Mouse (Mus musculus) bone marrow macrophage, adult 2 months (primary cell): ENCODE results near the gene Pls1. TPM values are rescaled to one million over a fixed set of nuclear protein-coding genes. Genes with fewer than 3 reads are reported as not detected.

Experiments used
- H3K27ac ChIP-seq: 2 replicates; pipeline ENCODE4 v1.5.1; 2012; ENCODE audit warnings: low read depth, low read length; ENCODE audit not compliant: insufficient read depth
- H3K4me1 ChIP-seq: 2 replicates; pipeline ENCODE4 v1.6.1; 2012; ENCODE audit warnings: low read length; ENCODE audit not compliant: control insufficient read depth, insufficient read depth
- H3K4me3 ChIP-seq: 2 replicates; pipeline ENCODE4 v1.5.1; 2012; ENCODE audit warnings: mild to moderate bottlenecking, low read length, moderate library complexity; ENCODE audit not compliant: insufficient read depth
- CTCF ChIP-seq: IDR thresholded peaks from 2 replicates; pipeline ENCODE4 v1.5.1; 2012; ENCODE audit warnings: low read depth, mild to moderate bottlenecking, low read length, moderate library complexity
- POLR2A ChIP-seq: IDR thresholded peaks from 2 replicates; pipeline ENCODE4 v1.6.1; 2012; ENCODE audit warnings: mild to moderate bottlenecking, low read depth, low read length, borderline replicate concordance
- polyA plus RNA-seq: library from polyadenylated mRNA; stranded (reverse); fragments of >200 nt; gene quantifications from 2 replicates; pipeline ENCODE4 v1.2.4, GENCODE M21; 2012; ENCODE audit not compliant: missing spikeins, insufficient read depth, insufficient read length

Gene Pls1
- polyA plus RNA-seq, 1 experiment, result not detected

DNA sequence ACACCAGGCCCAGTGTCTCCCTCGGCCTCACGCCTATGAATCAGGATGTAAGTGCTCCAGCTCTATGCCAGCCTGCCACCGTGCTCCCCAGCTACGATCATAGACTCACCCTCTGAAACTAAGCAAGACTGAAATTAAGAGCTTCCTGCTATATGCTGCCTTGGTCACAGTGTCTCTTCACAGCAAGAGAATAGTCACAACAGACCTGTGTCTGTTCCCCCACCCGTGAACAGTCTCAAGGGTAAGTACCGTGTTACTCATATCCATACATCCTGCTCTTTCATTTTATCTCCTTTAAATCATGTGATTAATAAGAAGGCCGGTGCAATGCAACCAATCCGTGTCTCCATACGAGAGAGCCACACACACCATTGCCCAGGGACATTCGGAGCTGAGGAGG is 9.4 kb downstream of the Pls1 start:
- H3K27ac ChIP-seq, result no peak overlapping the region
- TF ChIP-seq CTCF, result no peak
- TF ChIP-seq POLR2A, result no peak
- H3K4me3 ChIP-seq, result no peak overlapping the region
- H3K4me1 ChIP-seq, result no peaks in the 10 kb centered on the region

DNA sequence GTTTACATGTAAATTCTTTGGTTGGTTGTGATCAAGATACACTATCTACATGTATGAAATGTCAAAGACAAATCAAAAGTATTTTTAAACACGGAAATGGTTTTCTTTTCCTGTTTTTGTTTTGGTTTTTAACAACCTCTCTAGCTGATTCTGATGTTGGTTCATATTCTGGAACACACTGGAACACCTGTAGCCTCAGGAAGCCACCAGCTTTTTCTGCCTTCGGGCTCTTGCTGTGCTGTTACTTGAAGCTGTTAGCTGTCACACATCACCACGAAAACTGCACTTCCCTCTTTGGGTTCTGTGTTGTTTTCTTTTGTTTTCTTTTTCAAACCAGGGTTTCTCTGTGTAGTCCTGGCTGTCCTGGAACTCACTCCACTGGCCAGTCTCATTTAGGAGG is 10.3 kb downstream of the Pls1 start:
- TF ChIP-seq CTCF (no peak), POLR2A (no peak)
- Histone ChIP-seq H3K4me3 (no peak overlapping the region), H3K27ac (no peak overlapping the region), H3K4me1 (no peaks in the 10 kb centered on the region)

DNA sequence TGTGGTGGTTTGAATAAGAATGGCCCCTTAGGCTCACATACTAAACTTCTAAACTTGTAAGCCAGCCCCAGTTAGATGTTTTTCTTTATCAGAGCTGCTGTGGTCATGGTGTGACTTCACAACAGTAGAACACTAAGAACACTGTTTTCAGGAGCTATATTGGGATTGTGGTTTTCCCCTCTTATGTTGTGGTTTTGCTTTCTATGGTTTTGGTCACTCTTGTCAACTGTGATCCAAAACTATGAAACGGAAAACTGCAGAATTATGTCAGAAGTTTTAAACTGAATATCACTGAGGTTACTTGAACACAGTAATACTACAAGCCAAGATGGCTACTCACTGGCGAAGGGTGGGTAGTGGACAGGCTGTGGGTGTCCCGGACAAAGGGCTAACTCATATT is 12.4 kb downstream of the Pls1 start:
- no peaks in the 10 kb centered on the region for H3K4me1 ChIP-seq
- TF ChIP-seq POLR2A (no peak), CTCF (no peak)
- H3K27ac ChIP-seq, result no peak overlapping the region
- H3K4me3 ChIP-seq, result no peak overlapping the region

DNA sequence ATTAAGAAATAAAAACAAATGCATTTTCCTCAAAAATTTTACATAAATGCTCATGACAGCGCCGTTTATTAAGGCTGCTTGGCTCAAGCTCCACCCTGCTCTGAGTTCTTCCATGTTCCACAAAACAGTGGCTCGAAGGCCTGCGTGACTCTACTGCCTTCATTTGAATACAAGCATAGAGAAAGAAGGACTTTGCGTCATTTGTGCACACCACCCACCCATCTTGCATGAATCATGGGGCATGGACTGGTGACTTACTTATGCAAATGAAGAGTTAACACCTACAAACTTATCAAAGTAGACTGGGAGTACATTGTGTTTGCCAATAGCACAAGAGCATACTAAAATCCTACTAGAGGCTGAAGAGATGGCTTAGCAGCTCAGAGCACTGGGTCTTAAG is 17.5 kb downstream of the Pls1 start:
- no peaks in the 10 kb centered on the region for H3K4me1 ChIP-seq
- TF ChIP-seq CTCF (no peak), POLR2A (no peak)

DNA sequence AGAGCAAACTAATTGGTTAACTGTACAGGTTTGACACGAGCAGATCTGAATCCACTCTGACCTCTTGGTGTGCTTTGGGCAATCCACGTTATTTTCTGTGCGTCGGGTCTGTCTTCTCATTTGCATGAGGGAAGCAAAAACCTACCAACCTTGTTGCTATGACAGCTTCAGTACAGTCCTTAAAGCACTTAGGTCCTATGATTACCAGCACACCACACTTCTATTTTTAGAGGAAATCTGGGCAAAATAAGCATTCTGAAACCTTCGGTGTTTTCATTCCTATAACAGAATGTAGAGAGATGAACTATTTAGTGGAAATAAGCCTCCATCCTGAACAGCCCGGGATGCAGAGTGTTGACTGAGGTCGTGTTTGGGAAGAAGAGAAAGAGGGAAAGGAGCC is 22.6 kb downstream of the Pls1 start:
- TF ChIP-seq CTCF (no peak), POLR2A (no peak)
- Histone ChIP-seq H3K4me1 (no peaks in the 10 kb centered on the region), H3K27ac (no peak overlapping the region), H3K4me3 (no peak overlapping the region)

More for the DNA sequence above, 17.5 kb downstream of the Pls1 start:
- Histone ChIP-seq H3K4me3 (no peak overlapping the region), H3K27ac (no peak overlapping the region)

DNA sequence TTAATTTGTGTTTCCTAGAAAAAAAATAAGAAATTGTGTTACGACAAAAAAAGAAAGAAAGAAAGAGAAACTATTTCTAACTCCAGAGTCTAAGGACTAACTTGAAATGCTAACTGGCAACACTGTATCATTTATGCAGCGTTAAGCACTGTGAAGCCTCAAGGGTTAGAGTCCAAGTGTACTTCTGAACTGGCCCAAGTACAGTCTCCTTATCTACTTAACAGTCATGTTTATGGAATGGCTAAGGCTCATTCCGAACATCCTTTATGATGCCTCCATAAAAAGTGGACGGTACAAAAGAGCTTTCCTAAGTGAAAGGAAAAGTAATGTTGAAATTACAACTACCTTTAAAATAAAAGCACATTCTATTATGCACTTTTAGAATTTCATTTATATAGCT is 29.4 kb downstream of the Pls1 start:
- Histone ChIP-seq H3K4me3 (no peak overlapping the region), H3K4me1 (no peaks in the 10 kb centered on the region), H3K27ac (no peak overlapping the region)
- TF ChIP-seq POLR2A (no peak), CTCF (no peak)

DNA sequence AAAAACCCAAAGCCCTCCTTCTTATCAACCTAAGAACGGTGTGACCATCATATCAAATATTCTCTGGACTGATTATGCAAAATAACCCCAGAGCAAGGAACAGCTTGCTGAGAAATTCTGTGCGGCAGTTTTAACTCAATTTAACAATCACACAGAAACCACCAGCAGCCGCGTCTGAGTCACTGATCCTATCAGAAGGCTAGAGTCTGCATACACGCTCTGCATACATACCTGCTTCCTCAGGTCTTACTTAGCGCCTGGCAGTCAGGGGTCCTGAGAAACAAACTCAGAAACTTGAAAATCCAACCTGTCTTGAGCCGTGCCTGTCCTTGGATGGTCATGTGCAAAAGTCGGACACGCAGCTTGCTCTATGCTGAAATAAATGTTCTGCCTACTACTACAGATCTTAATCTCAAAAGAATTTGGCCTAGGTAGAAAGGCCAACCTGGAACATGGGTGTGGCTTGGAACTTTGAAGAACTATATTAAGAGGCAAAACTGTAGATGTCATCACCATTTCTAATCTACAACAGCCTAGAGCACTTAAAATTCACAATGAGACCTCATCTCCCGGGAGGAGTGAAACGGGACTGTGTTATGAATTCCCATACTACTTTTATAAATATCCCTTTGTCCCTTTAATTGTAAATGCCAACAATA is 30.0 kb downstream of the Pls1 start:
- TF ChIP-seq CTCF, result no peak
- no peak for TF ChIP-seq POLR2A
- no peaks in the 10 kb centered on the region for H3K4me1 ChIP-seq
- H3K27ac ChIP-seq, result no peak overlapping the region
- H3K4me3 ChIP-seq, result no peak overlapping the region

DNA sequence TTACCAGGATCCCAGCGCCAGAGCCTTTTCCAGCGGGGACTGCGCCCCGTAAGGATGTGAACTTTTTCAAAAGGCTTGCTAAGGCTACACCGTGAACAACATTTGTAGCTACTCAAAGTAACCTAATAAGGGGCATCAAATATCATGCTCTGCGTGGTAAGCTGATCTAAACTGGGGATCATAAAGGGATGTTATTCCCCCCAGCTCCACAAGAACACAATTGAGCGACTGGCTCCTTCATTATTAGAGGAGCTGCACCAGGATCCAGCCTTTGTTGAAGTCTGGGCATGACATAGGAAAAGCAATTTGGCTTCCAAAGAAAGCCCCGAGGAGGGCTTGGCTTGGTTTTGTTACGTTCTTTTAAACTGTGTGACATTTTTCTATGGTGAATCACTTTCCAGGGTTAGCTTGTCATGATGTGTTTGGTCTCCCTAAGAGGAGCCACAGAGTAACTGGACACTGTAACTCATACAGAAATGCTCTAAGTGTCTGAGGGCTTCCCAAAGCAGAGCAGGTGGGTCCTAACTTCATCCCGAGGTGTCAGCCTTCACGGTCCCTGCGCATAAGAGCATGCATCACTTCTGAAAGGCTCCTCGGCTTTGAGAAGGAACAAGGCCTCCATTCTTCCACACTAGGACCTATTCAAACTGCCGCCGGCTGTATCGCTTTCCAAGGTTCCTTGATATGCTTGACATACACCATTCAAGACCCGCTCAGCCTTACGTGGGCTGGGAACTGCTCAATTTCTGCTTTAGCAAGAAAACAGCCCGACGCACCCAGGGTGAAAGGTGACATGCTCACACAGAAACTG is 31.2 kb downstream of the Pls1 start:
- no peak overlapping the region for H3K4me3 ChIP-seq
- TF ChIP-seq CTCF, result no peak
- TF ChIP-seq POLR2A, result no peak
- H3K27ac ChIP-seq, result no peak overlapping the region
- no peaks in the 10 kb centered on the region for H3K4me1 ChIP-seq

DNA sequence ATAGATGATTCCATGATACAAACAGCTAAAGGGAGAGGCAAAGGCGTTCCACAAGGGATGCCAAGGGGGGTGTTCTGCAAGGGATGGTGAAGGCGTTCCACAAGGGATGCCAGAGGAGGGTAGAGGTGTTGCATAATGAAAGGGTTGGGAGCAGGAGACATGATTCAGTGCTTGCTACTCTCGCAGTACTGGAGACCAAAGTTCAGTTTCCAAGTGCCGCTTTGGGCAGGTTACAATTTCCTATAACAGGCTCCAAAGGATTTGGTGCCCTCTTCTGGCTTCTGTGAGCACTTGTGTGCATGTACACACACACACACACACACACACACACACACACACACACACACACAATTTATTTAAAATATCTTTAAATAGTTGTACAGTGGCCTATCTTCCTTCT is 33.3 kb downstream of the Pls1 start:
- H3K27ac ChIP-seq, result no peak overlapping the region
- H3K4me3 ChIP-seq, result no peak overlapping the region
- no peaks in the 10 kb centered on the region for H3K4me1 ChIP-seq
- TF ChIP-seq CTCF (no peak), POLR2A (no peak)

DNA sequence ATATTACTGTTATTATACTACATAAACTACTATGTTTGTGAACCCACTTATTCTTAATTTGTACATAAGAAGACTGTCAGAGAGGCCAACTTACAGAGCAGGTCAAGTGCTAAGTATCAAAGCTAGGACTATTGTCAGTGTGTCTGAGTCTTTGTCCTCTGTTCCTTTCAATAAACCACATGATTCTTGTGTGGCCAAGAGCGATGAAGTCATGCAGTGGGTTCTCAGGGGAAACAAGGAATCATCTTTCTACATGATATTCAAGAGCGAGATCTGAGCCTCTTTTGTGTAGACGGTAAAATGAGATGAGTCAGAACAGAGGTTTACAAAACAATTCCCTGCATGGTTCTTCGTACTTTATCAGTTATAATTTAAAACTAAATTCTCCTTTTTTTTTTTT is 35.5 kb downstream of the Pls1 start:
- no peaks in the 10 kb centered on the region for H3K4me1 ChIP-seq
- no peak overlapping the region for H3K27ac ChIP-seq
- no peak for TF ChIP-seq CTCF
- no peak for TF ChIP-seq POLR2A
- H3K4me3 ChIP-seq, result no peak overlapping the region
